Mouse (Mus musculus): ENCODE data around the gene Mkrn2. TPM values are rescaled to one million over a fixed set of nuclear protein-coding genes. Genes with fewer than 3 reads are reported as not detected.

Mkrn2 gene
- 31.9 and 35.9 TPM in 2 replicates for polyA plus RNA-seq (2015; fragmentation: Nextera tagmentation; extraction: Ambion mirVana)

DNA sequence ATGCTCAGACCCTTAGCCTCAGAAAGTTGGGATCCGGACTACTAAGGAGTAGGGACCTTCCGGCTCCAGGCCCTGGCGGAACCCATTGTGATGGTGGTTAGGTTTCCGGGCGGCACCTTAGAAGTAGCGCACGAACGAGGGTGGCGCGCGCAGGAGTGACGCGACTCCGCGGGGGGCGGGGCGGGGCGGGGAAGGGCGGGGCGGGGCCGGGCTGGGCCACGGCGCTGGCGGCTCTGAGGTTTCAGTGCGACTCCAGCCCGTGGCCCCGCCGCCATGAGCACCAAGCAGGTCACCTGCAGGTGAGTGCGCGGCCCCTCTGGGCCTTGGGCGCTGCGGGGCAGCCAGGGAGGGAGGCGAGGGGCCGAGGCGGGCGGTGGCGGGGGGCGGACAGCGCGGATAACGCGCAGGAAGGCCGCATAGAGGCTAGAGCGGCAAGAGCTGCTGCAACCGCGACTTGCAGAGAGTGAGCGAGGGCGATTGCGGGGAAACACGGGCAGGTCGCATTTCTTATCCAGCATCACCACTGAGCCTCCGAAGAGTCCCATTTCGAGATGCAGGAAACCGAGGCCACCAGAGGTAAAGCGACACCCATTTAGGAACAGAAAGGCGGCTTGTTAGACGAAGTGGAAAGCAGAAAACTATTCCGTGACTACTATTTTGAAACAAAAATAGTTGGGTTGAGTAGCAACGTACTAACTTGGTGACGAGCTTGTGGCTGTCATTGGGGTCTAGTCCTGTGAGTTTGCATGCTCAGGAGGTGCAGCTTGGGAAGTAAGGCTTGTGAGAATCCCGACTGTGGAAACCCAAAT is at the start of gene Mkrn2:
Gene Mkrn2 (plus strand): TSS at position 188 of the 809 bp plus-strand sequence.
- under 1% methylated on average over 56 of the region's 61 CpGs for WGBS
- Histone ChIP-seq H3K27me3 (ENCODE audit: control insufficient read depth, insufficient read depth, low read depth, low read length) (no peaks in the 10 kb centered on the region), H3K9me3 (replicated peaks; ENCODE audit: control insufficient read depth, low read length, poor library complexity, severe bottlenecking) (no peaks in the 10 kb centered on the region), H3K4me1 (ENCODE audit: control insufficient read depth, insufficient read depth, low read length) (peaks cover 8% of the 10 kb centered on the region), H3K4me2 (ENCODE audit: low read length) (peak within 1 kb of the TSS; percentile 87), H3K9ac (ENCODE audit: low read depth, low read length) (peak within 1 kb of the TSS; percentile 92), H3K27ac (ENCODE audit: low read length) (peak within 1 kb of the TSS; percentile 82), H3K36me3 (ENCODE audit: control insufficient read depth, insufficient read depth, low read length) (no peaks in the 10 kb centered on the region), H3K4me3 (ENCODE audit: low read depth, low read length) (peak within 1 kb of the TSS; percentile 91)
- peak; percentile 93 for ATAC-seq

- Histone ChIP-seq H3K27ac (ENCODE audit: low read length) (no peak overlapping the region), H3K27me3 (ENCODE audit: control insufficient read depth, insufficient read depth, low read depth, low read length) (no peaks in the 10 kb centered on the region), H3K4me2 (ENCODE audit: low read length) (no peak overlapping the region), H3K9ac (ENCODE audit: low read depth, low read length) (no peak overlapping the region), H3K36me3 (ENCODE audit: control insufficient read depth, insufficient read depth, low read length) (peaks cover 32% of the 10 kb centered on the region), H3K9me3 (replicated peaks; ENCODE audit: control insufficient read depth, low read length, poor library complexity, severe bottlenecking) (no peaks in the 10 kb centered on the region), H3K4me1 (ENCODE audit: control insufficient read depth, insufficient read depth, low read length) (no peaks in the 10 kb centered on the region), H3K4me3 (ENCODE audit: low read depth, low read length) (no peak overlapping the region)
- 82% methylated on average over 5 of the region's 5 CpGs for WGBS
- no peak for ATAC-seq
These were observed 46.2 kb upstream of the Mkrn2 start for GRCm38 (mm10) chr6:115555485-115555884.

GRCm38 (mm10) chr6:115558176-115558575 is 43.5 kb upstream of the Mkrn2 start:
- H3K4me2 ChIP-seq (ENCODE audit: low read length) = no peak overlapping the region
- WGBS = 97% methylated on average over 2 of the region's 2 CpGs
- no peaks in the 10 kb centered on the region for H3K4me1 ChIP-seq (ENCODE audit: control insufficient read depth, insufficient read depth, low read length)
- H3K27me3 ChIP-seq (ENCODE audit: control insufficient read depth, insufficient read depth, low read depth, low read length) = no peaks in the 10 kb centered on the region
- peaks cover 37% of the 10 kb centered on the region for H3K36me3 ChIP-seq (ENCODE audit: control insufficient read depth, insufficient read depth, low read length)
- no peak for ATAC-seq
- no peak overlapping the region for H3K4me3 ChIP-seq (ENCODE audit: low read depth, low read length)
- no peak overlapping the region for H3K27ac ChIP-seq (ENCODE audit: low read length)
- H3K9ac ChIP-seq (ENCODE audit: low read depth, low read length) = no peak overlapping the region
- no peaks in the 10 kb centered on the region for H3K9me3 ChIP-seq (replicated peaks; ENCODE audit: control insufficient read depth, low read length, poor library complexity, severe bottlenecking)

DNA sequence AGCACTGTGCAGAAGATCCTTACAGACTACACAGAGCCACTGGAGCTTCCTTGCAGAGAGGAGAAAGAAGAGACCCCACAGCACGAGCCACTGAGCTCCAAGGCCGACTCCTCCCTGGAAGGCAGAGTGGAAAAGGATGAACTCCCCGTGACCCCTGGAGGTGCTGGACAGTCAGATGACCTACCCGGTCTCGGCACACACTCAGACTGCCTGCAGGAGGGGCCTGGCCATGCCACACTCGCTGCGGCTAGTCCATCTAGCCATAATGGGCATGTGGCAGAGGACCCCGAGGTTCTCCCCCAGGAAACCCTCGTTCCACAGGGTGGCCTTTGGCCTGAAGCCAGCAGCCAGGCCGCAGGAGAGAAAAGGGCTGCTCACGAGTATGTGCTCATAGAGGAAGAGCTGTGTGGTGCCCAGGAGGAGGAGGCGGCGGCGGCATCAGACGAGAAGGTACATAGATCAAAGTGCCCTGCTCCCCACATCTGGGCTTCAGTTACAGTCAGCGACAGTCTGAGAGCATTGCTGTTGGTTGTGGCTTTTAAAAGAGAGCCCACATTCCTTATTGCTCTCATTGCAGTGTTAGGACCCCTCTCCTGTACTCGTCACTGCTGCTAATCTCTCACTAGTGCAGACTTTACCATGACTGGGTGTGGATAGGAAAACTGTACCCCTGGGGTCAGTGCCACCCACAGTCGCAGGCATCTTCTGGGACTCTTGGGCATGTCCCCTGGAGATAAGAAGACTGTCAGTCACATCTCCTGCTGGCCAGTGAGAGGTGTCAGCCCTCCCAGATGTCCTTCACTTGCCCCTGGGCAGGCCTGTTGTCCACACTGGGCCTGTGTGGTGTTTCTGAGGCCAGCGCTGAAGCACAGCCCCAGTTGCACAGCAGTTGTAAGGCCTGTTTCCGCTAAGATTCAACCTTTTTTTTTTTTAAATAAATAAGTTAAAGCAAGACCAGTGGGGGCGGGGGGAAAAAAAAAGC is 41.8 kb upstream of the Mkrn2 start:
- Histone ChIP-seq H3K36me3 (ENCODE audit: control insufficient read depth, insufficient read depth, low read length) (peaks cover 32% of the 10 kb centered on the region), H3K27me3 (ENCODE audit: control insufficient read depth, insufficient read depth, low read depth, low read length) (no peaks in the 10 kb centered on the region), H3K9me3 (replicated peaks; ENCODE audit: control insufficient read depth, low read length, poor library complexity, severe bottlenecking) (no peaks in the 10 kb centered on the region), H3K4me3 (ENCODE audit: low read depth, low read length) (no peak overlapping the region), H3K27ac (ENCODE audit: low read length) (no peak overlapping the region), H3K9ac (ENCODE audit: low read depth, low read length) (no peak overlapping the region), H3K4me1 (ENCODE audit: control insufficient read depth, insufficient read depth, low read length) (no peaks in the 10 kb centered on the region), H3K4me2 (ENCODE audit: low read length) (no peak overlapping the region)
- ATAC-seq = no peak
- WGBS = 88% methylated on average over 21 of the region's 21 CpGs

DNA sequence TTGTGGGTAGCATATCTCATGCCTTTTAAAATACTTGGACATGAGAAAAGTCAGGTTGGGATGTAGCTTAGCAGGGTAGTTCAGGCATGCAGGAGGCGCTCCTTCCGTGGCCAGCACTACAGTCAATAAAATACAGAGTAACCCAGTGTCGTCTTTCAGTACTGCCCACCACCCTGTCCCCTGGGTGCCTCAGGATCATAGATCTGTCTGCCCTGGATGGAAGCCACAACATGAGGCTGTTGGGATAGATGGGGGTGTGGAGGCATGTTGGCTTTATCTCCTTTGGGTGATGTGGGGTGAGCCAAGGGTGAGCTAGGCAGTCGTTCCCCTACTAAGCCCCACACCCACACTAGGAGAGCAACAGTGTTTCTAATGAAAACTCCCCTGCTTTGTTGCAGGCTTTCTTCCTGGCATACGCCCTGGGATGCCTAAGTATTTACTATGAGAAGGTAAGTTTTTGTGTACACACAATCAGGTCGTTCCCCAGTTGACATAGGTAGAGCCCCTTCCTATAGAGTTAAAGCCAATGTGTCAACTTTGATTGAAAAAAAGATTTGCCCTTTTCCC is 36.1 kb upstream of the Mkrn2 start:
- no peaks in the 10 kb centered on the region for H3K9me3 ChIP-seq (replicated peaks; ENCODE audit: control insufficient read depth, low read length, poor library complexity, severe bottlenecking)
- H3K27me3 ChIP-seq (ENCODE audit: control insufficient read depth, insufficient read depth, low read depth, low read length) = no peaks in the 10 kb centered on the region
- WGBS = 94% methylated on average over 6 of the region's 6 CpGs
- H3K27ac ChIP-seq (ENCODE audit: low read length) = no peak overlapping the region
- no peak for ATAC-seq
- no peak overlapping the region for H3K4me2 ChIP-seq (ENCODE audit: low read length)
- H3K36me3 ChIP-seq (ENCODE audit: control insufficient read depth, insufficient read depth, low read length) = peaks cover 39% of the 10 kb centered on the region
- H3K9ac ChIP-seq (ENCODE audit: low read depth, low read length) = no peak overlapping the region
- H3K4me1 ChIP-seq (ENCODE audit: control insufficient read depth, insufficient read depth, low read length) = no peaks in the 10 kb centered on the region
- no peak overlapping the region for H3K4me3 ChIP-seq (ENCODE audit: low read depth, low read length)

DNA sequence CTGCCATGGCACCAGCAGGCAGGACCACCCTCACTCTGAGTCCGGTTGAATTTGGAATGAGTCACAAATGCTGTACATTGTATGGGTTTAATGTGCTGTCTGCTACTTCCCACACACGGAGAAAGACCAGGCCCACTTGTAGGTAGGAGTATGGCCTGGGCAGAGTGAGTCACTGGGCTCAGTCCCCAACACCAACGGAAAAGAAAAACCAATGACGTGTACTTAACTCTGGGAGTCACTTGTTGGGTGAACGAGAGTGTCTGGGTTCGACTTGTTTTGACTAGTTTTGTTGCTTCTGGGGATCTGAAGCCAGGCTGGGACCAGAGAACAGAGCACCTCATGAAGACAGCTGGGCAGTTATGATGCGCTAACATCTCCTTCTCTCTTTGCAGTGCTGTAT is 27.5 kb upstream of the Mkrn2 start:
- Histone ChIP-seq H3K36me3 (ENCODE audit: control insufficient read depth, insufficient read depth, low read length) (peaks cover 41% of the 10 kb centered on the region), H3K27me3 (ENCODE audit: control insufficient read depth, insufficient read depth, low read depth, low read length) (no peaks in the 10 kb centered on the region), H3K4me2 (ENCODE audit: low read length) (no peak overlapping the region), H3K9me3 (replicated peaks; ENCODE audit: control insufficient read depth, low read length, poor library complexity, severe bottlenecking) (no peaks in the 10 kb centered on the region), H3K4me3 (ENCODE audit: low read depth, low read length) (no peak overlapping the region), H3K4me1 (ENCODE audit: control insufficient read depth, insufficient read depth, low read length) (no peaks in the 10 kb centered on the region), H3K9ac (ENCODE audit: low read depth, low read length) (no peak overlapping the region), H3K27ac (ENCODE audit: low read length) (no peak overlapping the region)
- 93% methylated on average over 7 of the region's 7 CpGs for WGBS
- no peak for ATAC-seq

DNA sequence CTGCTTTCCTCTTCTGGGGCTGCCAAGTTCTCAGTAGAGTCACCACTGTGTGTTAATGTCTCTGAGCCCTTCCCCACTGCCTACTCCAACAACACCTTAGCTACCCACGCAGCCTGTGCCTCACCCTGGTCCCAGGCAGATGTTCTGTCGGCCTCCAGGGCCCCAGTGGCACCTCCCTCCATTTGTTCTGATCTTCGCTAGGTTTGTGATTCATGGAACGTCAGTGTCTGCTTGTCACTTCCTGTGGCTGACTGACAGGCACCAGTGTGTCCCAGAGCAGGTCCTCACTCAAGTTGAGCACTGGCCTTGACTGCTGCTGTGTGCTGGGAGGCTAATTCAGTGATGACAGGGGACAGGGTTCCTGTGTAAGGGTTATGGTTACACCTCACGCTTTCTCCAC is 24.3 kb upstream of the Mkrn2 start:
- Histone ChIP-seq H3K36me3 (ENCODE audit: control insufficient read depth, insufficient read depth, low read length) (peaks cover 29% of the 10 kb centered on the region), H3K9ac (ENCODE audit: low read depth, low read length) (no peak overlapping the region), H3K27ac (ENCODE audit: low read length) (no peak overlapping the region), H3K4me3 (ENCODE audit: low read depth, low read length) (no peak overlapping the region), H3K4me2 (ENCODE audit: low read length) (no peak overlapping the region), H3K9me3 (replicated peaks; ENCODE audit: control insufficient read depth, low read length, poor library complexity, severe bottlenecking) (no peaks in the 10 kb centered on the region), H3K27me3 (ENCODE audit: control insufficient read depth, insufficient read depth, low read depth, low read length) (no peaks in the 10 kb centered on the region), H3K4me1 (ENCODE audit: control insufficient read depth, insufficient read depth, low read length) (no peaks in the 10 kb centered on the region)
- WGBS = 88% methylated on average over 5 of the region's 5 CpGs
- ATAC-seq = no peak

DNA sequence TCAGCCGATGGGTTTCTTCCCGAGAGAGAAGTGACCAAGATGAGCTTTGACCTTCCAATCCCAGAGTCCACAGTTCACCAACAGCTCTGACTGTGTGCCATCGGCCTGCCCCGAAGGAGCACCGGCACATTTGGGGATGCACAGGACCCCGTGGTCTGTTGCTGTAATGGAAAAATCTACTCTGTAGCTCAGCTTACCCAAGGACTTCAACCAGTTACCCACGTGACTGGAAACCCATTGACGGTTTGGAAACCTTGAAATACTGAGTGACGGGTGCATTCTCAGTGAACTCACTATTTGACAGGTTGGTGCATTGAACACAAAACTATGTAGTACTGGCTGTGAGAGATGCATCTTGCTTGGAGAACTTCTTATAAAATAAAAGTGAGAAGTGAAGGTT is 23.8 kb upstream of the Mkrn2 start:
- ATAC-seq = no peak
- H3K27me3 ChIP-seq (ENCODE audit: control insufficient read depth, insufficient read depth, low read depth, low read length) = no peaks in the 10 kb centered on the region
- H3K9ac ChIP-seq (ENCODE audit: low read depth, low read length) = no peak overlapping the region
- H3K9me3 ChIP-seq (replicated peaks; ENCODE audit: control insufficient read depth, low read length, poor library complexity, severe bottlenecking) = no peaks in the 10 kb centered on the region
- H3K4me3 ChIP-seq (ENCODE audit: low read depth, low read length) = no peak overlapping the region
- no peaks in the 10 kb centered on the region for H3K4me1 ChIP-seq (ENCODE audit: control insufficient read depth, insufficient read depth, low read length)
- no peak overlapping the region for H3K27ac ChIP-seq (ENCODE audit: low read length)
- WGBS = 89% methylated on average over 9 of the region's 9 CpGs
- peaks cover 27% of the 10 kb centered on the region for H3K36me3 ChIP-seq (ENCODE audit: control insufficient read depth, insufficient read depth, low read length)
- no peak overlapping the region for H3K4me2 ChIP-seq (ENCODE audit: low read length)
